Mouse (Mus musculus) myocyte (in vitro differentiated cells): ENCODE data around the gene Plce1.

Experiments used
- CEBPB ChIP-seq: IDR thresholded peaks from 2 replicates; pipeline ENCODE4 v1.6.1; 2011; ENCODE audit warnings: mild to moderate bottlenecking, moderate library complexity; ENCODE audit not compliant: poor library complexity, insufficient read depth, severe bottlenecking
- E2F4 ChIP-seq: IDR thresholded peaks from one replicate; pipeline ENCODE4 v1.6.1; 2011; ENCODE audit warnings: mild to moderate bottlenecking, control low read depth, moderate library complexity; ENCODE audit not compliant: insufficient read depth
- MAX ChIP-seq: IDR thresholded peaks from one replicate; pipeline ENCODE4 v1.6.1; 2011; ENCODE audit warnings: low read depth, mild to moderate bottlenecking, control low read depth
- MYOD1 ChIP-seq, 3 experiments: IDR thresholded peaks; one replicate each; pipeline ENCODE4 v1.6.1; 2011; ENCODE audit warnings: control low read depth in 2 of 3, low read depth in 2 of 3, mild to moderate bottlenecking in 2 of 3, moderate library complexity in 1 of 3; ENCODE audit not compliant: insufficient read length in 2 of 3, control insufficient read depth in 1 of 3
- MYOG ChIP-seq, 3 experiments: IDR thresholded peaks; one replicate each; pipeline ENCODE4 v1.6.1; 2011; ENCODE audit warnings: control low read depth in 2 of 3, low read depth in 2 of 3, mild to moderate bottlenecking in 2 of 3; ENCODE audit not compliant: insufficient read length in 2 of 3, control insufficient read depth in 1 of 3, insufficient read depth in 1 of 3
- POLR2A ChIP-seq: IDR thresholded peaks from one replicate; pipeline ENCODE4 v1.6.1; 2011; ENCODE audit warnings: low read depth, mild to moderate bottlenecking, control low read depth, moderate library complexity; ENCODE audit not compliant: insufficient read length
- POLR2AphosphoS2 ChIP-seq: IDR thresholded peaks from one replicate; pipeline ENCODE4 v1.6.1; 2011; ENCODE audit warnings: low read depth, control low read depth; ENCODE audit not compliant: insufficient read length
- REST ChIP-seq: IDR thresholded peaks from one replicate; pipeline ENCODE4 v1.6.1; 2011; ENCODE audit warnings: mild to moderate bottlenecking, control low read depth, moderate library complexity; ENCODE audit not compliant: insufficient read depth, insufficient read length
- TCF12 ChIP-seq: IDR thresholded peaks from one replicate; pipeline ENCODE4 v1.6.1; 2011; ENCODE audit warnings: mild to moderate bottlenecking, control low read depth; ENCODE audit not compliant: poor library complexity, insufficient read depth, severe bottlenecking
- USF1 ChIP-seq: IDR thresholded peaks from one replicate; pipeline ENCODE4 v1.6.1; 2011; ENCODE audit warnings: low read depth, mild to moderate bottlenecking, control low read depth, moderate library complexity

GRCm38 (mm10) chr19:38626246-38627015 is 145.5 kb downstream of the Plce1 start:
- TF ChIP-seq USF1, result no peak
- no peak for TF ChIP-seq MYOG (IDR thresholded peaks at IDR 0.05; ENCODE audit: control insufficient read depth in 1 of 3, insufficient read depth in 1 of 3, insufficient read length in 2 of 3, low read depth in 2 of 3)
- TF ChIP-seq POLR2A, result no peak
- TF ChIP-seq CEBPB, result no peak
- no peak for TF ChIP-seq MAX
- no peak for TF ChIP-seq E2F4
- TF ChIP-seq TCF12, result no peak
- TF ChIP-seq REST, result no peak
- no peak for TF ChIP-seq POLR2AphosphoS2
- TF ChIP-seq MYOD1 (IDR thresholded peaks at IDR 0.05; ENCODE audit: control insufficient read depth in 1 of 3, insufficient read length in 2 of 3, low read depth in 2 of 3), result no peak
